Mouse (Mus musculus) megakaryocyte, adult 5-6 weeks (primary cell): ENCODE measurements around the gene Gm20388. TPM values are rescaled to one million over a fixed set of nuclear protein-coding genes. Genes with fewer than 3 reads are reported as not detected.
A peak's percentile ranks its signal among the peaks of the same experiment; 100 is the strongest.

Experiments used
- ATAC-seq: 2 replicates; pipeline ENCODE4 v1.8.0; 2016; ENCODE audit warnings: mild to moderate bottlenecking, inconsistent platforms; ENCODE audit not compliant: poor library complexity, severe bottlenecking
- total RNA-seq, 2 experiments: library from RNA; stranded (forward) in 1 of 2; stranded (reverse) in 1 of 2; fragments of 153-499, 151-499 nt in 1 of 2; fragments of 221-1000, 200-1000 nt in 1 of 2; gene quantifications; 2 replicates each; pipeline versions ENCODE4 v1.2.3 to v1.2.4; 2015 to 2017

Gene Gm20388
- total RNA-seq, 2 experiments from 2014 or later: 7.6 to 15.5 TPM

- no peak for ATAC-seq
Measured at GRCm38 (mm10) chr8:120809050-120809449, 898.4 kb downstream of the Gm20388 start.

DNA sequence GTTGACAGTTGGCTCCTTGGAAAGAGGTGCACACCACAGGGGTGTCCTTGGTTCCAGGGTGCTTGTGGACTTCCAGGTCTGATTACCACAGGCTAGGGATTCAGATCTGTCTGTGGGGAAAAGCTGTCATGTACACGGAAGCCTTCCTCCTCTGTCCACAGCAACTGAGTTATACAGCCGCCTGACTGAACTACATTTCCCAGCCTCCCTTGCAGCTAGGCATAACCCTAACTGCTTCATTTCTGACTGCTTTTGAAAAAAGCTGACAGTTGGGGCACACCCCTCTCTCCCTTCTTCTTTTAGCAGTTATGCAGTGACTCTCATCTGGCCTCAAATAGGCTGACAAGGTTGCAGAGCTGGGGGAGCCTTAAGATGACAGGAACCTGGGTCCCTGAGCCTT is 901.3 kb downstream of the Gm20388 start:
- ATAC-seq: peak; percentile 31; the same call in 1 of the 2 replicates

- ATAC-seq: no peak
Measured at GRCm38 (mm10) chr8:120813028-120813427, 902.4 kb downstream of the Gm20388 start.

DNA sequence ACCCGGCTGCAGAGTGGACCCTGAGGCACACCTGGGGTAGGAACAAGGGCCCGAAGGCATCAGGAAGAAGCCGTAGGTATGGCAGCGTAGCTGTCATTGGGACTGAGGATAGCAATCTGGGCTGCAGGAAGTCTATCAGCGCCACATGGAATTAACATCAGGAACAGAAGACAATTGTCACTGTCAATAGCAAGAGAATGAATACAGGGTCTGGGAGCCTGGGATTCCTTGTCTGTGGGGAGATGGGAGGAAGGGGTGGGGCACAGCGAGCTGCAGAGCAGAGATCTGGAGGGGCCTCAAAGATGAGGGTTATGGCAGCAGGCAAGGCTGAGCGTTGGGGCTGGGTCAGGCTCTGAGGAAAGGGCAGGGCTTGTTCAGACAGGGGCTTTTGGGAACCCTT is 903.2 kb downstream of the Gm20388 start:
- no peak for ATAC-seq

DNA sequence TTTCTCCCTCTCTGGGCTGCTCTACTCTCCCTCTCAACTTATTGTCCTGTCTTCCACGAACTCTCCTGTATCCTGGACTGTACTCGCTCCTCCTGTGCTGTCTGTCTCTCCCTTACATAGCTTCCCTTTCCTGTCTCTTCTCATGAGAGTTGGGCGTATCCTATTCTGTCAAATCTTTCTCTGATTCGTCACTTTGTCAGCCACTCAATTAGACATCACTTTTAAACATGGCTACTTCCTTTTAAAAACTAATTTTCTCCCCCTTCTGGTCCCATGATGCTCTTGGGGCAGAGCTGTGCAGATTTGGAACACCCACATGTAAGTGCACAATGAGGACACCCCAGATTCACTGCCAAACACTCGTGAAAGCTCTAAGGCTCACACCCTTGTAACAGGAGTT is 905.7 kb downstream of the Gm20388 start:
- no peak for ATAC-seq

DNA sequence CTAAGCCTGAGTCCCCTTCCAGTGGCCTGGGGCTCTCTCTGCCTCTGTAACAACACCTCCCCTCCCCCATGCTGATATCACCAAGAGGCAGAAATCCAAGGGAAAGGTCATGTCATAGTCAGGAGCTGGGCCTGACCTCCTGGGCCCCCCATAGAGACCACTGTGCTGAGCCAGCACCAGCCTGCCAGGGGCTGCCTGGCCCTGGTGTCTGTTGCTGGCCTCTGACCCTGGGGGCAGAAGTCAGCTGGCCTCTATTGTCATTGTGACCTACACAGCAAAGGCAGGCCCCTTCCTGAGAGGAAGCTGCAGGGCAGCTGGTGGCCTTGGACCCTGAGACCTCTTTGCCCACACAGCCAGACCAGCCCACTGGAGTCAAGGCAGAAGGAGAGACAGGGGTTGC is 909.3 kb downstream of the Gm20388 start:
- no peak for ATAC-seq

GRCm38 (mm10) chr8:120821399-120822170 is 910.9 kb downstream of the Gm20388 start:
- peak; percentile 60 for ATAC-seq

DNA sequence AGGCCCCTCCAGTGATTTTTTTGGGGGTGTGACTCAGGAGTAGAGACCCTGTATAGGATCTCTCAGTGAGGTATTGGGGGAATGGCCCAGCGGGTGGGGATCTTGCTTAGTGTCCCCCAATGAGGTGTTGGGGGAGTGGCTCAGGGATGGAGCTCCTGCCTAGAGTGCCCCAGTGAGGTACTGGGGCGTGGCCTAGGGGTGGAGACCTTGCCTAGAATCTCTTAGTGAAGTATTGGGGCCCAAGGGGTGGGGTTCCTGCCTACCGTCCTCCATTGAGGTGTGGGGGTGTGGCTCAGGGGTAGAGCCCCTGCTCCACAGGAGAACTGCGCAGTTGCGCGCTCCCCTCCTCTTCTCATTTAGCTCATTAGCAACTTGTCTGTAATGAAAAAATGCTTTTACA is 912.7 kb downstream of the Gm20388 start:
- no peak for ATAC-seq

DNA sequence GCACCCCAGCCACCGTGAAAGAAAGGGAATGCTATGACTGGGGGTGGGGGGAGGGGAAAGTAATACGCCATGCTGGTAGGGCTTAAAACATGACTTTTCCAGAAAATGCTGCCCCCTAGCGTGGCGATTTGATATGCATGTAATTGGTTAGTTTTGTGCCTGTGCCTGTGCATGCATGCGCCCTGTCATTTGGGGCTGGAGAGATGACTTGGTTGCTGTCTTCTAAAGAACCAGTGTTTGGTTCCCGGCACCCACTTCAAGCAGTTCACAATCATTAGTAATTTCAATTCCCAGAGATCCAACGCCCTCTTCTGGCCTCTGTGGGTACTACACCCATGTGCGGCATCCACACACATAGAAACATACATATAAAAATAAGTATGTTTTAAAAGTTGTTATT is 913.2 kb downstream of the Gm20388 start:
- no peak for ATAC-seq

DNA sequence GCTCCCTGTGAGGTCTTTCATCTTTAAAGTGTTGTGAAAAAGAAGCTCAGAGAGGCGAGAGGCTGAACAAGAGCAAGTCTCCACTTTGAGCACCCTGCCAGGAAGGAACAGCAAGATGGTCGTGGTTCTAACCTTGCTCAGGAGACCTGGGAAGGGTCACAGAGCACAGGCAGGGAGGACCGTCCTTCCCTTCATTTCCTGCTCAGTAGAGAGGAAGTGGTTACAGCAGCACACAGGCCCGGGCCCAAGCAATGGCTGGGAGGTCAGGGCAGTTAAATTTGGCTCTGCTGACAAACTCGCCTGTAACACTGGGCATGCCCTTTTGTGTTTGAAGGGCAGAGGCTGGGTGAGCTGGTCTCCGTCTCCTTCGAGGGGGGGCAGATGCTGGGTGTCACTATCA is 914.0 kb downstream of the Gm20388 start:
- peak; percentile 47 for ATAC-seq

DNA sequence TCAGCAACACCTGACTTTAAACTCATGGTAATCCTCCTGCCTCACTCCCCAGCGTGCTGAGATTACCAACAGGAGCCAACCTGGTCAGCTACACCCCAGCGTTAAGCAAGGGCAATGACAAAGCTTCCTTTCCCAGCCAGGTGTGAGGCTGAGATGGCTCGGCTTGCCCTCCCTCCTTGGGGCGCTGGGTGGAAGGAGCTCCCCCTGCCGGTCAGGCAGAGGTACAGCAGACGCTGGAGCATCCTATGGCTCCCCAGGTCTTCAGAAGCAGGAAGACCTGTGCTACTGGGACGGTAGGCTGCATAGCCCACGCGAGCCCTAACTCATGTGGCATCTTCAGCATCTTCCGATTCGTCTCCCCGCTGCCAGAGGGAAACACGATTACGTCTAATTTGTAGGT is 917.6 kb downstream of the Gm20388 start:
- ATAC-seq: peak; percentile 86

DNA sequence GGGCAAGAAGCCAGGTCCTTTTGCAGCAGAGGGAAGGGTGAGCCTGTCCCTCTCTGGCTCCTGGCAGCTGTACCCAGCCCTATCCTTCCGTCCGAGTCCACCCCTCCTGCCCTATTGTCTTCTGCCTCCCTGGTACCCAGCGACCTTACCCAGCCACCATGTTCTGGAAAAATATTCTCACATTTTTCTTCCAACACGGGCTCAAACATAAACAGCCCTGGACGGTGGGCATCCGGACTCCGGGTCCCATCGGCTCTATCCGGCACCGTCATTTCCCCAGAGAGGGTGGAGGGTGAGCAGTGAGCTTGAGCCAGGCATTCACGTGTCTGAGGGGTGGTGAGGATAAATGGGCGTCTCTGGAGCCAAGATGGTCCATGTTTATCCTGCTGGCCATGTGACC is 920.0 kb downstream of the Gm20388 start:
- ATAC-seq: no peak

DNA sequence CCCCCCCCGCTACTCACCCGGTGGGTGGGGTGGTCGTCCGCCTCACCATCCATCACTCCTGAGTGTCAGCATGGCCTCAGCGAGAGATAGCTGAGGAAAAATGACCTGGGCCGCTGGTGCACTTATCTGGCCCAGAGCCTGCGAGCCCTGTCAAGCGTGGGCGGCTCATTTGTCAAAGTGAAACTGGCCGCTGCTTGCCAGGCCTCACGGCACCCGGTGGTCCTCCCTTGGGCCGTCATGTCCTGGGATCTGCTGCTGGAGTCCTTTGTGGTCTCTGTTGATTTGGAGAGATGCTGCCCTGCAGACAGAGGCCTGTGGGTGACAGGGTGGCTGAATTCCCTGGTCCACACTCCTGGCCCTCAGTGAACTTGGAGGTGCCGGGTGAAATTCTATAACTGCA is 921.4 kb downstream of the Gm20388 start:
- no peak for ATAC-seq

GRCm38 (mm10) chr8:120833196-120833595 is 922.6 kb downstream of the Gm20388 start:
- ATAC-seq: no peak

DNA sequence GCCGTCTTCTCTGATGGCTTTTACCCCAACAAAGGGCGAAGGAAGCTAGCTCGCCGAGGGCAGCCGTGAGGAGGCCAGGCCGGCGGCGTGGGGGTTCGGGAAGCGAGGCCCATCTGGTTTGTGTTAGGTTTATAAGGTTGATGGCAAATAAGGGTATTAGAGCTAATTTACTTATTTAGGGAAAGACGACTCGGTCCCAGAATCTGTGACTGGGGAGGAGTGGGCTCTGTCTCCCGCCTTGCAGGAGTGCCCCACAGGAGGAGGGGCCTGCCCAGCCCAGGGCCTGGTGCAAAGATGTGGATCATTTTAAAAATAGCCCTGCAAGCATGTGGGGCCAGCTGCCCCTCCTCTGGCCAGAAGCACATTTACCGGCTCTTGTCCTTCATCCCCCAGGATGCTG is 928.4 kb downstream of the Gm20388 start:
- ATAC-seq: no peak

DNA sequence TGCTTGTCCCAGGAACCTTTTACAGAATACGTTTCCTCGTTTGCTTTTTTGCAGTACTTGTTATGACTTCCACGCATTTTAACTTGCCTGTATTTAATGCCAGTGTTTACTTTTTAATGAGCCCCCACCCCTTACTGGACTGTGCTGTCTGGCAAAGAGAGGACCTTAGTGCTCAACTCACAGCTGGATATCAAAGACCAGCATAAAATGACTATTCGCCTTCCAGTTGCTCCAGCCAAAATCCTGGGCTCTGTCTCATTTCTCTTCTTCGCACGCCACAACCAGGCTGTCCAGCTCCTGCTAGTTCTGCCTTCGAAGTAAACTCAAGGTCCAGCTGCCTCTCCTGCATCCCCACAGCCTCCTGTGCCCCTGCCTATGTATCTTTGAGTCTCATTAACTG is 932.4 kb downstream of the Gm20388 start:
- ATAC-seq: no peak

- no peak for ATAC-seq
Measured at GRCm38 (mm10) chr8:120846018-120846417, 935.4 kb downstream of the Gm20388 start.

GRCm38 (mm10) chr8:120847279-120847678 is 936.6 kb downstream of the Gm20388 start:
- ATAC-seq: no peak

- no peak for ATAC-seq
Measured at GRCm38 (mm10) chr8:120847735-120848134, 937.1 kb downstream of the Gm20388 start.

DNA sequence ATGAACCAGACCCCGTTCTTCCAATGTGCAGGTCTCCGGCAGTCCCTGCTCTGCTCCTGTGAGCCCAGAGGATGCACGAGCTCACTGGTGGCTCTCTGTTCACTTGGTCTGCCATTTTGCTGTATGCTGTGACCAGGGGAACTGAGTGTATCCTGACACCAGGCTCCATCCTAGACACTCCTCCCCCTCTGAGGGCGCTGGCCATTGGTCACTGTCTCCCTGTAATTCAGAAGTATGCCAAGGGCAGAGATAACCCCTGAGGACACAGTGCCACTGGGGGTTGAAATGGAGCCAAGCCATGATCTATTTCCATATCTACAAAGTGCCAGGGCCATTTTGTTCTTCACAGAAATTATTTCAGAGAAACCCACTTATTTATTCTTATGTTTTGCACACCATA is 937.8 kb downstream of the Gm20388 start:
- no peak for ATAC-seq

- no peak for ATAC-seq
Measured at GRCm38 (mm10) chr8:120851411-120851810, 940.8 kb downstream of the Gm20388 start.

DNA sequence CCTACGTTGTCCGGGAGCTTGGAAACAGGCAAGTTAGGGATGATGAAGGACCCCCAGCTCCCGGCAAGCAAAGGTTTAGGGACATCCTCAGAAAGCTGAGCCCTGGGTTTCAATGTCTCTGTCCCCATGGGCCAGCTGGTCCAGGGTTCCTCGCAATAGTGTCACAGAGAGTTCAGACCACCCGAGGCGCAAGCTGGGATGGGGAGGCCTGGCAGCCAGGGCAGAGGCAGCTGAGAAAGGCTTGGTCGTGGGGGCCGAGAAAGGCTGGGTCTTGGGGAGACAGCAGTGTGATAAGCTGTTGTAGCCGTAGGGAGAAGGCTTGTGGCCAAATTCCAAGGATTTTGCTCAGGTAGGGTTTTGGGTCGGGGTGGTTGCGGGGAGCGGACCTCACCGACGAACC is 949.2 kb downstream of the Gm20388 start:
- ATAC-seq: no peak
